Mouse (Mus musculus) embryo, embryonic 11.5 days (tissue): ENCODE results near the gene Naa15.
"Not testable (repeated sequence)": the region's sequence is repeated elsewhere in the genome, so short reads cannot be mapped to it uniquely, and the experiment has no call there.

Experiments used
- DNase-seq: peaks from one replicate; pipeline ENCODE4 v3.0.0-alpha.2; 2012; ENCODE audit warnings: low read depth, low spot score

The Naa15 gene

DNA sequence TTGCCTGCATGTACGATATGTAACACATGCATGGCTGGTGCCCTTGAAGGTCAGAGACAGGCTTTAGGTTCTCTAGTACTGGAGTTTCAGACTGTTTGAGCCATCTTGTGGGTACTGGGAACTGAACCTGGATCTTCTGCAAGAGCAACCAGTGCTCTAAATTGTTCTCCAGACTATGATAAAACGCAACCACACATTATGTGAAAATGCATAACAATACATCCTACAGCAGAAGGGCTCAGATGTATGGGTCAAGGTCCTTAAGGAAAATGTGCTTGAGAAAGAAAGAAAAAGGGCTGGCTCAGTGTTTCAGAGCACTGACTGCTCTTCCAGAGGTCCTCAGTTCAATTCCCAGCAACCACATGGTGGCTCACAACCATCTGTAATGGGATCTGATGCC lies 21.3 kb upstream of the Naa15 start:
- no peak for DNase-seq

DNA sequence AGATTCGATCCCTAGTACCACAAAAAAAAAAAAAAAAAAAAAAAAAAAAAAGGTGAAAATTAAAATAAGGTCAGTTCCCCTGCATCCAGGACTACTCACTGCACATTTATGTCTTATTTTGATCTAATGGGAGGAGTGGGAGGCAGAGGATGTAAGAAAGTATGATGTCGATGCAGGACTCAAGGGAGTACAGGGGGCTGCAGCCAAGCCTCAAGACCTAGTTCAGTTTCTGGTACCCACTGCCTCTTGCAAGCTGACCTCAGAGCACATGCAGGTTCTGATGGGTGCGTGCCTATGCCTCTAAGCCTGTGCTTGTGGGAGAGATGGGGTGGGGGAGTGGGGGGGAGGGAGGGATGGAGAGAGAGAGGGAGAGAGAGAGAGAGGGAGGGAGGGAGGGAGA lies 20.1 kb upstream of the Naa15 start:
- DNase-seq: no peak

DNA sequence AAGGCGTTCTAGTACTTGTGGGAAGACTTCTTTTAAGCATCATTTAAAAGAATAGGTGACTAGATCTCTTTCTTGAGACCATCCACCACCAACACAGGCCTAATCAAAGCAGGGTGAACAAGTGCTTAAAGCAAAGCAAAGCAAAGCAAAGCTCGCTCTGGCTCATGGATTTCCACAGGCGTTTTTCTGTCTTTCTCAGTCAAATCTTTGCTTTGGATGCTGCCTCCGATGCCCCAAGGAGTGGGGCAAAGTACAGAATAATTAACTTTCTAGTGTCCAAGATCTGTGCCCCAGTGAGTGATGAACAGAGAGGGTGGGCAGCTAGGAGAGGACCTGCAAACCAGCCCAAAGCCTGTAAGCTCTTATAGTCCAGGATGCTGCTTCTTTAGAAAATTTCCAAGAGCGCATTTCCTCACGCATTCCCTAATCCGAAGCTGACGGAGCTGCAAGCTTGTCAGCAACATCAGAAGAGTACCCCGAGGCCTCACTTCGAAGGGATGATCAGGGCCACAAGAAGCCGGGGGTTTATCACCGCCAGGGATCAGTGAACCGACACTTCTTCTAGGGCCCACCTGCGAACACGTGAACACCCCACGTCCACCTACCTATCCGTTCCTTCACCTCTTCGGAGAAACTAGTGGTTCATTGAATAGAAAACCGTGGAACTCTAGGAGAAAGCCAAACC lies 19.3 kb upstream of the Naa15 start:
- no peak for DNase-seq

DNA sequence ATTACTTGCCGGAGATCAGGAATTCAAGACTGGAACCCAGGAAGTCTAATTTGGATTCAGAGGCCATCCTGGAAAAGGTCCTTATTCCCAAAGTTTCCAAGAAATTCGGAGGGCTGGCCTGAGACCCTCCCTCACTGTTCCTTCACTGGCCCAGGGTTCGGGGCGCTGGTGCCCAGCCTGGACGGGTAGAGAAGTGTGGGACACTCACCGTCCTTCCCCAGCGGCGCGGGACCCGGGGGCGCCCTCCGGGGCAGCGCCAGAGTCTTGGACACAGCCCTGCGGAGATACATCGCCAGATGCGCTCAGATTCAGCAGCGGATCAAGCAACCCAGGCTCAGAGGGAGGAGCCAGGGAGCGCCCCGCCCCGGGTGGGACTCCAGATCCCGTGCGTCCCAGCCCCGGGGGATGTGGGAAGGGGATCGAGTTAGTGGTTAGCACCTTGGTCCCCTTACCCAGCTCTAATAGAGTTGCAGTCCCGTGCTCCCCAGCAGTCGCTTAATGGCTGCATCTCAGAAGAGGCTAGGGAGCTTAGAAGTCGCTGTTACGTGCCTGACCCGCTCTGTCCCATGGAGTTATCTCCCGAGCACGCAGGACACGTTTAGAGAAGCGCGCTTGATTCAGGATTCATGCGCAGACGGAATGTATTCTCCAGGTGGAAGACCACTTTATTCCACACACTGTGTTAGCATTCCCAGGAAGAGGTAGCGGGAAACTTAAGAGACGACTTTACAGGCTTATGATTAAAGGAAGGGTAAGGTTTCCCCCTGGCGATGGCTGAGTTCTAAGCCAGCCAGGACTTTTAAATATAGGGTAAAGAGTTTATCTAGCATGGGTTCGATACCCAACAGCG lies 18.5 kb upstream of the Naa15 start, which contains the start of gene Mgarp:
Mgarp (minus strand) TSS at position 520 of the 850 bp plus-strand sequence.
- peak; percentile 65 for DNase-seq

DNA sequence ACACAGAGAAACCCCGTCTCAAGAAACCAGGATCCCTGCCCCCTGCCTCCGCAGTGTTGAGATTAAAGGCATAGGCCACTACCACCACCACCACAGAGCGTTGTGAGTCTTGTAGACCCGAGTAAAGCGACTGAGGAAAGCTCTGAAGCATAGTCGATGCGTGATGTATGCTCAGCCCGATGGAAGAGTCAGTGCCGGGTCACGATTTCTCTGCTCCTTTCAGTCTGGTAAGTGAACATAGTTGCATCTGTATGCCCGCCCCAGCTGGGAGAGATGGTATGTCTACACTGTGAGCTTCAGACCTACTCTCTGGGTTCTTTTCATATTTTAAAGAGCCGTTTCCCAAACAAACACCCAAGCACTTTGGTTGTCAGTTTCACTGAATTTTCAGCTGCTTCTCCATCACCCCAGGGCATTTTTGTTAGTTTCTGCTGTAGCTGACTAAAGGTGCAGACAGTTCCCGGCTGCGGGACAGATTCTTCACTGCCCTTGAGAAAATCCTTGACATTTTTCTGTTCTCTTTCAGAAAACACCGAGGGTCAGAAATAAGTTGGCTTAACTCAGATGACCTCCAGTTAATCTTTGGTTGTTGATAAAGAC lies 17.1 kb upstream of the Naa15 start:
- DNase-seq: no peak

DNA sequence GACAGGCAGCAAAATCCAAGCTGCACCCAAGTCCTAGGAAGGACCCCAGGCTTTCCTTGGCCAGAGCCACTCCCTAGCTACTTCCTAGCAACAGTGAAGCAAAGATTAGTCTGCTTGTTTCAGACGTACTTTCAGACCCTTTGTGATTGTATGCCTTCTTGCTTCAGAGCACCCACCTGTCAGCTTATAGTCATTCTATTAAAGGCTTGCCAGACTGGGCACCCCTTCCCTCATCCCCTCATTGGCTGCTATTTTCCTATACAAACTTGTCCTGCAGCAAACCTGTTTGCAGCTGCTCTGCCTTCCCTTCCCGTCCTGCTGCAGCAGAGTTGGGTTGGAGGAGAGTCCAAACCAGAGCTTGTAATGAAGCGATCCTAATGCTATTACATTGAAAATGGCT lies 16.3 kb upstream of the Naa15 start:
- DNase-seq: no peak

DNA sequence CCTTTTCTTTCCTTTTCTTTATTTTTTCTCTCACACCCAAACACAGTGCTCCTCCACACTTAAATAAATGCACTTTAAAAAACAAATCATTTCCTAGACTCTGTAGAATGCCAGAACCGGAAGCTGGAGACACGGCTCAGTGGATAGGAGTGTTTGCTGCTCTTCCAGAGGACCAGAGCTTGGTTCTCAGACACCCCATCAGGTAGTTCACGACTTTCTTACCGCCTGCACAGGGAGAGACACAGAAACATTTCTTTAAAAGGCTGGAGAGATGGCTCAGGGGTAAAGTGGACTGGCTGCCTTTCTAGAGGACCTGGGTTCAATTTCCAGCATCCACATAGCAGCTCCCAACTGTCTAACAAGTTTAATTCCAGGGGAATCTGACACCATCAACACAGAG lies 15.4 kb upstream of the Naa15 start:
- no peak for DNase-seq

DNA sequence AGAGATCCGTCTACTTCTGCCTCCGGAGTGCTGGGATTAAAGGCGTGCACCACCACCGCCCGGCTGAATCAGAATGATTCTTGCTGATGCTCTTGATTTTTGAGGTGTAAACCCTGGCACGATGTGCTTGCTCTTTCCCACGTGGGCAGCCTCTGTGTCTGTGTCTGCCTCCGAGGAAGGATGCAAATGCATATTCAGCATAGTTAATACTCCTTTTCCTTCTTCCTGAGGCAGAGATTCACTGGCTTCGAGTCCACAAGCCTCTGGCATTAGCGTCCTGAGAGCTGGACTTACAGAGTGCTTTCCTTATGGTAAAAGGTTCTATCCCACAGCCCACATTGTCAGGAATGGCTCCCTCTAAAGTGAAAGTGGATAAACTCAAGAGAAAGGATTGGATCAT lies 14.3 kb upstream of the Naa15 start:
- no peak for DNase-seq

DNA sequence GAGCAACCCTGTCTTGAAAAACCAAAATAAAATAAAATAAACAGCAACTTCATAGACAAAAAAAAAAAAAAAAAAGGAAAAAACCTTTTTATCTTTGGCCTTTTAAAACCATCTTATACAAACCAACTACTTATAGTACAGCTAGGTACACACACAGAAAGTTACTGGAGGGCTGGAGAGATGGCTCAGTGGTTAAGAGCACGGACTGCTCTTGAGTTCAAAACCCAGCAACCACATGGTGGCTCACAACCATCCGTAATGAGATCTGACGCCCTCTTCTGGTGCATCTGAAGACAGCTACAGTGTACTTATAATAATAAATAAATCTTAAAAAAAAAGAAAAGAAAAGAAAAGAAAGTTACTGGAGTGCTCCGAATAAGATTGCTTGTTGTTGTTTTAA lies 12.9 kb upstream of the Naa15 start:
- DNase-seq: not testable (repeated sequence)

DNA sequence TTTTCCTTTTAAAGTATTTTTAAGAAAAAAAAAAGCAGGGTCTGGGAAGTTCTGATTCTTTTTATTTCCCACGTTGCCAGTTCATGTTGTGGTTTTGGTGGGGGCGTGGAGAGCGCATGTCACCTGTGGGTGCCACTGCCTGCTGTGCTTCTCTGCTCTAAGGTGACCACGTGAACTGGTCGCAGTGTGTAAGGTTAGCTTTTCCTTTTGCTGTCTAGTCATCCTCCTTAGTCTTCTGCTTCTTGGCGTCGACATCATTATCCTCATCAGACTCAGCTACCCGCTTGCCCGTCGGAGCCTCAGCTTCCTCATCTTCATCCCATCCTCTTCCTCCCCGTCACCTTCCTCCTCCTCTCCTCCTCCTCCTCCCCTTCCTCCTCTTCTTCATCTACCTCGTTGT lies 12.3 kb upstream of the Naa15 start:
- no peak for DNase-seq

DNA sequence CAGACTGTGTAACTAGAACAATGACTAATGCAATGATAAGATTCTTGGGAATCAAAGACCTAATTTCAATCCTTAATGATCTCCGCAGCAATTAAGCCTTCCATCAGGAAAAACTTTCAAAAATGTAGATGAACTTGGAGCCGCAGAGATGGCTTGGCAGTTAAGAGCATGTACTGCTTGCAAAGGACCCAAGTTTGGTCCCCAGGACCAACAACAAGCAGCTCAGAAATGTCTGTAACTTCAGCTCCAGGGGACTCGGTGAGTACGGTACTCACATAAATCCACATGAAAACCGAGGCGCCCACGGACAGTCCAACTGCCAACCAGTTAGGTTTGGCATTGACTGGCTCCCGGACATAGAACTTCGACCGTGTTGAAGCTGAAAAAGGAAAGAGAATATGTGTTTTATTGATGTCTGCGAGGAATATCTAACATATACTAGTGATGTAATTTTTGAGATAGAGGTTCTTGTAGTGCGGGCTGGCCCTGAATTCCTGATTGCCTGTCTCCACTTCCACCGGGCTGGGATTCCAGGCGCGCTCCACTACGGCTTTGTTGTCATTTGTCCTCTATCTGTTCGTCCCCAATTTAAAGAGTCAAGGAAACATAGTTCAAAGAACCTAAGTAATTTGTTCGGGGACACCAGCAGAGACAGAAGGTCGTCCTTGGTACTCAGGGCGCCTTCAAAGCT lies 6.9 kb upstream of the Naa15 start:
- DNase-seq: no peak

DNA sequence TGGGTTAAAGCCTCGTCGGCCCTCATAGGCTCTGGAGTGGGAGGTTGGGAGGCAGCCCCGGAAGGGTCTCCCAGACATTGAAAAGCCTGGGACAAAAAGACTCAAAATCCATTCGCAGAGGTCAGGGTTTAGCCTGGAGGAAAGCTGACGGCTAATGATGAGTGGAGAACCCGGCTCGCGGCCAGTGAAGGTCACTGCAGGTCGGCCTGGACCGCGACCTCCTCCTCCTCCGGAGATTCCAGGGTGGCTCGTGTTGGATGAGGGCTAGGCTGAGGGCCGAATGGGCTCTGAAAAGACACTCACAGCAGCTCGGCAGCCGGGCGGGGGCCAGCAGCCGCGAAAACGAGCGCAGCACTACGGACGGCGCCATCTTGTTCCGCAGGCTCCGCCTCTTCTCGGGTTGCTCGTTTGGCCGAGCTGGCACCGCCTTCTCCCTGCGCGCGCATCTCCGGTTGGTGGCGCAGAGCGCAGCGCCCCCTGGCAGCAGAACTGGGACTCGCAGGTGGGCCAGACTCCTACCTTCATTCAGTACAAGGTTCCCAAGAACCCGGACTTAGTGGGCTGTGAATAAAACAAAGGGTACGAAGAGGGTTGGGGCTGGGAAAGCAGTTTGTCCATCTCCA lies 6.3 kb upstream of the Naa15 start, which contains the start of gene Ndufc1:
Ndufc1 (minus strand) TSS at position 428 of the 623 bp plus-strand sequence.
- DNase-seq: peak; percentile 95

DNA sequence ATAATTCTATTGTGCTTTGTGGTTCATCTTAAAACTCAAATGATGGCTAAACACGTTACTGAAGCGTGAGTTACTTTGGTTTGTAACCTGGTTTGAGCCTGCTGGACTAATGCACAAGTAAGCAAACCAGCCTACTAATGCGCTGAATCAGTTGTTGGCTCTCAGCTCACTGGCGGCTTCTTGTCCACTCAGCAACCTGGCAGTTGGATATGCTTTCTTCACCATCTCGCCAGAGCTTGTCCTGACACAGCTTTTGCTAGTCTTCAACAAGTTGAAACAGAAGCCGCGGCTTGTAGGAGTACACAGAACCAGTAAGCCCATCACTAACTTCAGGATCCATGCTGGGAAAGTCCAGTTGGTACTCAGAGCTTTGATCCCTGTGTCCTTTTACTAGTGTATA lies 2.5 kb upstream of the Naa15 start:
- no peak for DNase-seq

DNA sequence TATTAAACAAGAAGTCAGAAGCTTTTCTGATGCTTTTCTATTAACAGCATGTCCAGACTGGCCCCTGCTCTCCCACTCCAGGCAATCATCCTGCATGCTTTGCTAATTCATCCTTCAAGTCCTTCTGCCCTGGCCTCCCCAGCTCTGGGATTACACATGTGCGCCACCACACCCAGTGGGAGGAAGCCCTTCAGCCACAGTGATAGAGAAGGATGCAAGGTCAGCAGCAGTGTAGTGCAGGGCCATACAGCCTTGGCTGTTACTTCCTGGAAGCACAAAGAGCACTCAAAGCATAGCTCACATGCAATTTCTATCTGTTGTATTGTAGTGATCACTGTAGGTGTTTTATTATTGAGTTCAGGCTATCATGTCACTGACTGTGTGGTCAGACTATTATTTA lies 1.7 kb upstream of the Naa15 start:
- DNase-seq: no peak

DNA sequence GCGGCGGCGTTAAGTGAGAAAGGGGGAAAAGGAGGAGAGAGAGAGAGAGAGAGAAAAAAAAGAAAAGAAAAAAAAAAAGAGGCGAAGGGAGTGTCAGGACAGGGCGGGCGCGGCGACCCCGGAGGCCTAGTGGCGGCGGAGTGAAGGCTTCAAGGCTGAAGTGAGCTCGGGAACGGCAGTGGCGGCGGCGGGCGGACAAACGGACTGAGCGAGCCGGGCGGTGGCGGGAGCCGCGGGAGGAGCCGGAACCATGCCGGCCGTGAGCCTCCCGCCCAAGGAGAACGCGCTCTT lies 1.1 kb downstream of the Naa15 start:
- DNase-seq: no peak

DNA sequence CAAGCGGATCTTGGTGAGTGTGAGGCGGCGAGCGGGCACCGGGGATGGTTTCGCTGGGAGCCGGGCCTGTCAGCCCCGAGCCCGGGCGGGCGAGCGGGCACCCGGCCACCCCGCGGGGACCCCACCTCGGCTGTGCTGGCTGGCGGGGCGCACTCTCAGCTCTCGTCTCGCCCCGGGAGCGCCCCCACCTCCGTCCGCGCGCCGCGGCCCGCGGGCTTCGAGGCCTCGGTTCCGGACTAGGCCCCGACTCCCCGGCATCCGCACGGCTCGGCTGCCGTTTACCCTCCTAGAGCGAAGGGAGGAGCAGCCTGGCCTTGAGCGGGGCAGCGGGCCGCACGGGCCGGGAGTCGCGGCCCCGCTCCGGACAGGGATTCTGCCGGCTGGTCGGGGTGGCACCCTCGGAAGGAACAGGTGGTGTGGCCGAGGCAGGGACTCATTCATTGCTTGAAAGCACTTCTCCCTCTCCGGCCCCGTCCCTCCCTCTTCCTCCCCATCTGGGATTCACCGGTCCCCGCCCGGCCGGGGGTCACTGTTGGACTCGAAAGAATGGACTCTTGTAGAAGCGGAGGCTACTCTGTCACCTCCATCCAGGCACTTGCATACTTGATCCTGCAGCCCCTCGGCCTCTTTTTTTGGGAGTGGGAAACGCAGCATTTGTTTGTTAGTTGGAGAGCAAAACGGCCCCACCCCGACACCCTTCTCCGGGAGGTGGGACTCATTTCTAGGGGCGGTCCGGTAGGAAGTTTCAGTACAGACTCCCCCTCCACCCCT lies 1.6 kb downstream of the Naa15 start:
- no peak for DNase-seq

DNA sequence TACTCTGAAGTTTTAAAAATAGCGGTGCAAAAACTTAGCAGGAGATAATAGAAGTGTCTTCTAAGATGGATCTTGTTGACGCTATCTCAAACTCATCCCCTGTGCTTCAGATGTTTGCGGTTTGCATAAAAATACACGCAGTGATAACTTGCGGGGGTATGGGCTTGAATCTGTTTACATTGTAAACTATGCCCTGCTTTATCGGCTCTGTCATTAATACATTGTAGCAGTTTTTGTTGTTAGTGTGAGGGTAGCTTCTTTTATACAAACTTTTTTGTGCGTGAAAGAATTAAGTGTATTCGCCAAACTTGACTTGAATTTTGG lies 2.1 kb downstream of the Naa15 start:
- no peak for DNase-seq

DNA sequence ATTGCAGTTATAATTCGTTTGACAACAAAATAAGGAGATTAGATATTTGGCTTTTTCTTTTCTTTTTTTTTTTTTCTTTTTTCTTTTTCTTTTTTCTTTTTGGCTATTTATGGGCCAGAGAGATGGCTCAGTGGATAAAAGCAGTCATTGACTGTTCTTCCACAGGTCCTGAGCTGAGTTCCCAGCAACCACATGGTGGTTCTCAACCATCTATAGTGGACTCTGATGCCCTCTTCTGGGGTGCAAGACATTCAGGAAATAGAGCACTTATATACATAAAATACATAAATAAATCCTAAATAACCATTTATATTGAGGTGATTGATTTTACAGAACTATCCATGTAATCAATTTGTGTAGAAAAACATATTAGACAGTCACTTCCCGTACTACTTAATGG lies 2.5 kb downstream of the Naa15 start:
- DNase-seq: no peak

DNA sequence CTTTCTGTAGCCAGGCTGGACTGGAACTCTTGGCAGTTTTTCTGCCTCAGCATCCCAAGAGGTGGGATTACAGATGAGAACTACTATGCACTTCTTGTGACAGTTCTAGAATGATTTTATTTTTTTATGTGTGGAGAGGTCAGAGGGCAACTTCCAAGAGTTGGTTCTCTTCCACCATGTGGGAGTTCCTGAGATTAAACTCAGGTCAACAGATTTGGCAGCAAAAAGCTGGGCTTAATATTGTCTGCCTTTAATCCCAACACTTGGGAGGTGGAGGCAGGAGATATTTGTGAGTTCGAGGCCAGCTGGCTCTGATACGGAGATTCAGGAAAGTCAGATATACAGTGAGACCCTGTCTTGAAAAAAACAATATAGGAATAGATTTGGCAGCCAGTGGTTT lies 3.0 kb downstream of the Naa15 start:
- no peak for DNase-seq

DNA sequence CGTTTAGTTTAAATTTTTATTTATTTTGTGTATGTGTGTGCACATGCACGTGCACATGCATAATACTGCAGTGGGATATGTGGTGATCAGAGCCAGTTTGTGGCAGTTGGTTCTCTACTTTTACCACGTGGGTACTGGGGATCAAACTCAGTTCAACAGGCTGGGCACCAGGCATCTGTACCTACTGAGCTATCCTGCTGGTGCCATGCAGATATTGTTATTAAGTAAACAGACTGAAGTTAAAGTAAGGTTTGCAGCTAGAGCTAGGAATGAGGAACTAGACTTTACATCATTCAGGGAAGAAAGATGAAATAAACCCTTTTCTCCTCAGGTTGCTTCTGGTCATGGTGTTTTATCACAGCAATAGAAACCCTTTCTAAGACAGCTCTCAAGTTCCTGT lies 7.0 kb downstream of the Naa15 start:
- no peak for DNase-seq

DNA sequence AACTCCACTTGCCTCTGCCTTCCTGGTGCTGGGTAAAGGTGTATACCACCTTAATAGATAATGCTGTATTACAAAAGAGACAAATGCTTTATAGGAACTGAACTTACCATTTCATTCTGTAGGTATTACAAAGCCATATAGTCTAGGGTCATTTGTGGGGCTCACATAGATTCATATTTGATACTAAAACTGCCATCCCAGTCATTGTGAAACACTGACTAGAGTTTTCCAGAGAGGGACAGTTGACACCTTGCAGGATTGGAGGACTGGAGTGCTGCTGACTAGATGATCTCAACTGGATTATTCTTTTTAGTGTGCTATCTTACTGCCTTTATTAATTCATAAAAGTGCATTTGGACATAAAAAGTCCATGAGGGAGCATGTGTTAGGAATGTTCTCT lies 10.4 kb downstream of the Naa15 start:
- DNase-seq: no peak
